Mouse (Mus musculus) forebrain, postnatal 0 days (tissue): ENCODE measurements around the gene Rtl5. TPM values are rescaled to one million over a fixed set of nuclear protein-coding genes. Genes with fewer than 3 reads are reported as not detected.

Experiments used
- ATAC-seq: fragments of 200-750 bp; cut with Nextera tagmentation; 2 replicates; pipeline ENCODE4 v1.8.0; 2017; ENCODE audit warnings: mild to moderate bottlenecking, moderate library complexity
- DNase-seq: peaks from one replicate; pipeline ENCODE4 v3.0.0-alpha.2; 2015
- H3K27ac ChIP-seq: fragments of 300-500 bp; sonication (generic); 2 replicates; pipeline ENCODE4 v1.5.1; 2014; ENCODE audit warnings: low read depth, mild to moderate bottlenecking, antibody characterized with exemption, low read length, moderate library complexity, mixed read lengths
- H3K27me3 ChIP-seq: fragments of 300-500 bp; sonication (generic); 2 replicates; pipeline ENCODE4 v1.6.1; 2014; ENCODE audit warnings: mild to moderate bottlenecking, low read length, mixed read lengths; ENCODE audit not compliant: insufficient read depth
- H3K36me3 ChIP-seq: fragments of 300-500 bp; sonication (generic); 2 replicates; pipeline ENCODE4 v1.6.1; 2014; ENCODE audit warnings: mild to moderate bottlenecking, moderate library complexity; ENCODE audit not compliant: insufficient read depth
- H3K4me1 ChIP-seq: fragments of 300-500 bp; sonication (generic); 2 replicates; pipeline ENCODE4 v1.6.1; 2014; ENCODE audit warnings: antibody characterized with exemption; ENCODE audit not compliant: insufficient read depth
- H3K4me2 ChIP-seq: fragments of 300-500 bp; sonication (generic); 2 replicates; pipeline ENCODE4 v1.6.1; 2014; ENCODE audit warnings: low read depth, mild to moderate bottlenecking, moderate library complexity
- H3K4me3 ChIP-seq: fragments of 300-500 bp; sonication (generic); 2 replicates; pipeline ENCODE4 v1.5.1; 2014; ENCODE audit warnings: low read depth, low read length, mixed read lengths
- H3K9ac ChIP-seq: fragments of 300-500 bp; sonication (generic); 2 replicates; pipeline ENCODE4 v1.6.1; 2014; ENCODE audit warnings: mild to moderate bottlenecking
- H3K9me3 ChIP-seq: fragments of 300-500 bp; sonication (generic); 2 replicates; pipeline ENCODE4 v1.6.1; 2016; ENCODE audit warnings: low read length
- CTCF ChIP-seq: sonication (generic); IDR thresholded peaks from 2 replicates; pipeline ENCODE4 v1.5.1; 2016; ENCODE audit warnings: antibody characterized with exemption, control low read depth, low read depth
- WGBS: fragments of 180-500 bp; shearing (Covaris S2); extraction: QIAGEN DNeasy Blood & Tissue Kit; methylation state at CpG from one replicate; pipeline ENCODE4 v1.1.7; 2014; 5-methylcytosine and 5-hydroxymethylcytosine counted together
- polyA plus RNA-seq: library from polyadenylated mRNA; unstranded; fragments of >200 nt; fragmentation: Nextera tagmentation; extraction: Ambion mirVana; gene quantifications from 2 replicates; pipeline ENCODE4 v1.2.1, GENCODE M21; 2015
- total RNA-seq: library from RNA; depleted of rRNA; stranded (reverse); fragments of >200 nt; gene quantifications from 2 replicates; pipeline ENCODE4 v1.2.3, GENCODE M21; 2014

Rtl5 gene
- total and polyA plus RNA-seq, 2 experiments from 2014 or later = 6.0 to 39.5 TPM

- no peaks in the 10 kb centered on the region for H3K27me3 ChIP-seq
- H3K4me2 ChIP-seq = no peak overlapping the region
- H3K27ac ChIP-seq = no peak overlapping the region
- H3K4me1 ChIP-seq = no peaks in the 10 kb centered on the region
- ATAC-seq (no peak), DNase-seq (no peak)
- 70% methylated on average over 6 of the region's 6 CpGs for WGBS
- no peak overlapping the region for H3K9ac ChIP-seq
- no peak overlapping the region for H3K4me3 ChIP-seq
- no peaks in the 10 kb centered on the region for H3K36me3 ChIP-seq
- no peaks in the 10 kb centered on the region for H3K9me3 ChIP-seq
- TF ChIP-seq CTCF = peak; percentile 30; the same call in 1 of the 2 replicates
Observed at GRCm38 (mm10) chrX:102067118-102067517, 4.0 kb downstream of the Rtl5 start.

DNA sequence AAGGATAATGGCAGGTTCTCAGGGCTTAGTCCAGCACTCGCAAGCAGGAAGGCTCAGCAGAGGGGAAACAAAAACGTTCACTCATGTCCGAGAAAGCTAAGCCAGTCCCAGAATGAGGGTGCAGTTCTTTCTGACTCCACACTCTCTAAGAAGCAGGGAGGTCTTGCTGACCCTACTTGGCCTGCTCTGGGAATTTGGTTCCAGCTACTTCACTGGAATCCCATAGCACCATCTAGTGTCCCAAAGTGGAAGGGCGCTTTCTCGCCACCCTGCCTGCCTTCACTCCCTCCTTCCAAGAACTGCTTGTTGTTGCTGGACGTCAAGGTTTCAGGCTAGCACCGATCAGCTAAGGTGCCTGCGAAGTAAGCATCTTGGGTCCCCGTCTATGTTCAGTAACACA, 5.0 kb downstream of the Rtl5 start:
- no peak overlapping the region for H3K27ac ChIP-seq
- no peak overlapping the region for H3K4me2 ChIP-seq
- H3K9ac ChIP-seq = no peak overlapping the region
- DNase-seq (peak; percentile 81), ATAC-seq (peak; percentile 15; the same call in 1 of the 2 replicates)
- no peaks in the 10 kb centered on the region for H3K9me3 ChIP-seq
- WGBS = 33% methylated on average over 9 of the region's 9 CpGs
- H3K36me3 ChIP-seq = no peaks in the 10 kb centered on the region
- no peak overlapping the region for H3K4me3 ChIP-seq
- peak; percentile 83 for TF ChIP-seq CTCF
- H3K27me3 ChIP-seq = no peaks in the 10 kb centered on the region
- no peaks in the 10 kb centered on the region for H3K4me1 ChIP-seq

DNA sequence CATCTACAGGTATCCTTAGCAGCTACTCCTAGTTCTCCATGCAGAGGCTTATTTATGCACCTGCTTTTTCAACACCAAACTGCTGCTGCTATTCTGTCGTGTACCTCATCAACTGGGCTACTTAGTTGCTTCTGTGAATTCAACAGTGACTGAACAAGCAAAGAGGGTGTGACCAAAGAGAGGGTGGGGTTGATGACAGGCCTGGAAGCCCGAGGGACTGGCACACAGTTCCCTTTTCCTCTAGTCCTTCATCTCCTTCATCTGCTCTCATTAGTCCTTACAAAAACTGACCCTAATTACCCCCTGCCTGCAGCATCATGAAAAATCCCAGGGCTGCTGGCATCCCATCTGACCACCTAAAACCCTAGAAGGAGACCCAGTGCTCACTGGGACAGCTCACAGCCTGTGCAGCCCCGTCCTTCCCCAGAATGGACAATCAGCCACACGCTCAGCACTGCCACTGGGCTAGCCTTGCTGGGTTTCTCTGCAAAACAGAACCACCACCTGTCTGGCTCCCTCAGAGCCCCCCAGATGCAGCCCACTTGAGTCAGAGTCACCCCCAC, 5.8 kb downstream of the Rtl5 start:
- DNase-seq = no peak
- ATAC-seq = no peak

GRCm38 (mm10) chrX:102064062-102064461, 7.0 kb downstream of the Rtl5 start:
- H3K4me3 ChIP-seq = no peak overlapping the region
- H3K4me1 ChIP-seq = no peaks in the 10 kb centered on the region
- H3K27me3 ChIP-seq = no peaks in the 10 kb centered on the region
- DNase-seq = no peak
- no peaks in the 10 kb centered on the region for H3K9me3 ChIP-seq
- H3K27ac ChIP-seq = no peak overlapping the region
- TF ChIP-seq CTCF = no peak
- H3K4me2 ChIP-seq = no peak overlapping the region
- no peak for ATAC-seq
- 58% methylated on average over 3 of the region's 3 CpGs for WGBS
- no peak overlapping the region for H3K9ac ChIP-seq
- H3K36me3 ChIP-seq = no peaks in the 10 kb centered on the region

More for the DNA sequence above, 5.8 kb downstream of the Rtl5 start:
- Histone ChIP-seq H3K36me3 (no peaks in the 10 kb centered on the region), H3K4me2 (no peak overlapping the region), H3K9ac (no peak overlapping the region), H3K4me1 (no peaks in the 10 kb centered on the region), H3K27ac (no peak overlapping the region), H3K4me3 (no peak overlapping the region), H3K27me3 (no peaks in the 10 kb centered on the region), H3K9me3 (no peaks in the 10 kb centered on the region)
- 39% methylated on average over 4 of the region's 4 CpGs for WGBS
- TF ChIP-seq CTCF = no peak

GRCm38 (mm10) chrX:102060891-102061290, 10.2 kb downstream of the Rtl5 start:
- Histone ChIP-seq H3K4me3 (no peak overlapping the region), H3K36me3 (no peaks in the 10 kb centered on the region), H3K27ac (no peak overlapping the region), H3K27me3 (no peaks in the 10 kb centered on the region), H3K9me3 (no peaks in the 10 kb centered on the region), H3K9ac (no peak overlapping the region), H3K4me1 (no peaks in the 10 kb centered on the region), H3K4me2 (no peak overlapping the region)
- no peak for DNase-seq
- TF ChIP-seq CTCF = no peak
- 40% methylated on average over 2 of the region's 2 CpGs for WGBS
- ATAC-seq = no peak

- ATAC-seq (no peak), DNase-seq (no peak)
- no peak overlapping the region for H3K4me2 ChIP-seq
- no peak overlapping the region for H3K27ac ChIP-seq
- no peaks in the 10 kb centered on the region for H3K9me3 ChIP-seq
- no peaks in the 10 kb centered on the region for H3K36me3 ChIP-seq
- no peak for TF ChIP-seq CTCF
- H3K4me1 ChIP-seq = no peaks in the 10 kb centered on the region
- WGBS = 40% methylated on average over 5 of the region's 5 CpGs
- H3K4me3 ChIP-seq = no peak overlapping the region
- H3K9ac ChIP-seq = no peak overlapping the region
- H3K27me3 ChIP-seq = no peaks in the 10 kb centered on the region
Observed at GRCm38 (mm10) chrX:102060243-102060642, 10.9 kb downstream of the Rtl5 start.

DNA sequence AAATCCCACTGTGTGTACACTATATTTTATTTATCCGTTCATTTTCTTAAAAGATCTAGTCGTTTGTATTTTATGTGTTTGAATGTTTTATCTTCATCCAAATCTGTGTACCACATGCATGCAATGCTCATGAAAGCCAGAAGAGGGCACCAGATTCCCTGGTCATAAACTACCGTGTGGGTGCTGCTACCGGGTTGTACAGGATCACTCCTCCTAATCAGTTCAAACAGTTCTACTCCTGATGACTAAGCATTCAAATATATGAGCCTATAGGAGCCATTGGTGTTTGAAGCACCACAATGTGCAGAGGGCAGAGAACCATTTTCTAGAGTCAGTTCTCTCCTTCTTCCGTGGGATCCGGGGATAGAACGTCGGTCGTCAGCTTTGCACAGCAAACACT, 11.7 kb downstream of the Rtl5 start:
- TF ChIP-seq CTCF = peak; percentile 65
- ATAC-seq (no peak), DNase-seq (peak; percentile 37)
- H3K27ac ChIP-seq = no peak overlapping the region
- no peak overlapping the region for H3K9ac ChIP-seq
- H3K36me3 ChIP-seq = no peaks in the 10 kb centered on the region
- H3K4me1 ChIP-seq = no peaks in the 10 kb centered on the region
- no peak overlapping the region for H3K4me2 ChIP-seq
- no peak overlapping the region for H3K4me3 ChIP-seq
- no peaks in the 10 kb centered on the region for H3K9me3 ChIP-seq
- WGBS = 65% methylated on average over 9 of the region's 9 CpGs
- H3K27me3 ChIP-seq = no peaks in the 10 kb centered on the region

DNA sequence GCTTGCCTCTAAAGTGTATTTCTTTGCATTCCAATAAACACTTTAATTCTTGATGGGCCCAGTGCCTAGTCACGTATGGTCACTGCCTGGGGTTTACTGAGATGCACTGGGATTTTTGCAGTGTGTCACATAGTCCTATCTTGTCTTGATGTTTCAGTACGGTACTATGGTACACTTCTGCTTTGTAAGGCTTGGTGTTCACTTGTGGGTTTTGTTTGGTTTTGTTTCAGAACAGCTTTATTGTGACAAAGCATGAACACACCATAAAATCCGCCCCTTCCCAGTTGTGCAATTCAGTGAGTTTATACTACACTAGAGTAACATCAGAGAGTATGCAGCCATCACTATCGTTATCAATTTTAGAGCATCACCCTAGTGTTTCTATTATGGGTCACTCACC, 17.1 kb downstream of the Rtl5 start:
- Histone ChIP-seq H3K4me3 (no peak overlapping the region), H3K27me3 (no peaks in the 10 kb centered on the region; the same call in 1 of the 2 replicates), H3K27ac (no peak overlapping the region), H3K9me3 (no peaks in the 10 kb centered on the region), H3K36me3 (no peaks in the 10 kb centered on the region), H3K4me1 (no peaks in the 10 kb centered on the region), H3K4me2 (no peak overlapping the region), H3K9ac (no peak overlapping the region)
- ATAC-seq (no peak), DNase-seq (no peak)
- no peak for TF ChIP-seq CTCF
- WGBS = 84% methylated on average over 4 of the region's 4 CpGs
